Mouse (Mus musculus) embryonic facial prominence, embryonic 10.5 days (tissue): ENCODE measurements around the gene Otol1. TPM values are rescaled to one million over a fixed set of nuclear protein-coding genes. Genes with fewer than 3 reads are reported as not detected.

ENCODE experiments used
- polyA plus RNA-seq: library from polyadenylated mRNA; unstranded; fragments of >200 nt; fragmentation: Nextera tagmentation; extraction: Ambion mirVana; gene quantifications from 2 replicates; pipeline ENCODE4 v1.2.1, GENCODE M21; 2016

The Otol1 gene
- polyA plus RNA-seq, 1 experiment from 2014 or later = not detected

Other genes with a start within 250 kb of the Otol1 start
- 0.19 TPM in 1 of 2 replicates, not detected in the other for gene Sptssb, start 147.7 kb upstream of the Otol1 start, polyA plus RNA-seq